Mouse (Mus musculus) heart, embryonic 13.5 days (tissue): ENCODE data around the gene Sapcd1. TPM values are rescaled to one million over a fixed set of nuclear protein-coding genes. Genes with fewer than 3 reads are reported as not detected.

Experiments
- ATAC-seq: fragments of 200-750 bp; cut with Nextera tagmentation; 2 replicates; pipeline ENCODE4 v1.8.0; 2017; ENCODE audit warnings: moderate TSS enrichment; ENCODE audit not compliant: insufficient number of reproducible peaks, low FRiP score, low TSS enrichment; ENCODE audit errors: extremely low read depth
- H3K27ac ChIP-seq: fragments of 300-500 bp; sonication (generic); replicated peaks from 2 replicates; pipeline ENCODE4 v1.5.1; 2015; ENCODE audit warnings: moderate library complexity, mild to moderate bottlenecking, inconsistent platforms
- H3K27me3 ChIP-seq: fragments of 300-500 bp; sonication (generic); replicated peaks from 2 replicates; pipeline ENCODE4 v1.6.1; 2015; ENCODE audit warnings: mild to moderate bottlenecking, inconsistent platforms
- H3K36me3 ChIP-seq: fragments of 300-500 bp; sonication (generic); 2 replicates; pipeline ENCODE4 v1.6.1; 2015; ENCODE audit warnings: mild to moderate bottlenecking, inconsistent platforms
- H3K4me1 ChIP-seq: fragments of 300-500 bp; sonication (generic); 2 replicates; pipeline ENCODE4 v1.6.1; 2015; ENCODE audit warnings: inconsistent platforms
- H3K4me2 ChIP-seq: fragments of 300-500 bp; sonication (generic); 2 replicates; pipeline ENCODE4 v1.6.1; 2015; ENCODE audit warnings: inconsistent platforms, mild to moderate bottlenecking, moderate library complexity
- H3K4me3 ChIP-seq: fragments of 300-500 bp; sonication (generic); 2 replicates; pipeline ENCODE4 v1.5.1; 2015; ENCODE audit warnings: moderate library complexity, mild to moderate bottlenecking, inconsistent platforms
- H3K9ac ChIP-seq: fragments of 300-500 bp; sonication (generic); 2 replicates; pipeline ENCODE4 v1.6.1; 2015; ENCODE audit warnings: inconsistent platforms, mild to moderate bottlenecking, moderate library complexity
- H3K9me3 ChIP-seq: fragments of 300-500 bp; sonication (generic); 2 replicates; pipeline ENCODE4 v1.6.1; 2016; ENCODE audit warnings: inconsistent platforms
- WGBS: fragments of 180-500 bp; shearing (Covaris S2); methylation state at CpG from one replicate; pipeline ENCODE4 v1.1.7; 2015; ENCODE audit warnings: mixed read lengths; 5-methylcytosine and 5-hydroxymethylcytosine counted together
- polyA plus RNA-seq: library from polyadenylated mRNA; unstranded; fragments of >200 nt; fragmentation: Nextera tagmentation; extraction: Ambion mirVana; gene quantifications from 2 replicates; pipeline ENCODE4 v1.2.1, GENCODE M21; 2015

Gene Sapcd1
- polyA plus RNA-seq, 1 experiment from 2014 or later: 3.2 TPM

DNA sequence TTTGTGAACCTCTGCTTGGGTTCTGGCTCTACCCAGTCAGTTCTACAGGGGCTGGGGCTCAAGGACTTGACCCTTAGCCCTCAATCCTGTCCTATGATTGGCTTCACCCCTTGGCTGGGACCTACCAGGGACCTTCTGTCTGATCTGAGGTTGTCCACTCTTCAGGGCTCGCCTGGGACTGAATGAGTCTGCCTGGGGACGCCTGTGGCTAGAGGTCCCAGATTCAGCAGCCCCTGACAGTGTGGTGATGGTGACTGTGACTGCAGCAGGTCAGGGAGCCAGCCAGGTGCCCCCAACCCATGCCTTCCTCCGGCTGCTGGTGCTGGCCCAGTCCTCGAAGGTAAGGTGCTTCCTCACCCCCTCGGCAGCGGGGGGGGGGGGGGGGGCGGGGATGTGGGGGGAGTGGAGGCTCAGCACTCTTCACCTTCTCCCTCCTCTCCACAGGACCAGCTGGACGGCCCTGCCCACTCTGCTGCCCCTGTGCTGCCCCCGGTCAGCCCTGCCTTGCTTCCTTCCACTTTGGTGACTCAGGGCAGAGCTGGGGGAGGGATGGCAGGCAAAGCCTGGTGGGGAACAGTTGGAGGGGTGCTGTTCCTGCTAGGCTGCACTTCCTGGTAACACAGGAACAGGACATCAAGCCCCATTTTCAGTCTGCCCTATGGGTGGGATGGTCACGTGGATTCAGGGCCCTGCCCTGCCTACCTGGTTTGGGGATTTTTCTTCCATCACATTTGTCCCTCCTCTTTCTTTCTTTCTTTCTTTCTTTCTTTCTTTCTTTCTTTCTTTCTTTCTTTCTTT is 2.9 kb downstream of the Sapcd1 start:
- Histone ChIP-seq H3K9me3 (no peaks in the 10 kb centered on the region), H3K4me1 (peaks cover 77% of the 10 kb centered on the region), H3K9ac (peak overlapping the region; percentile 58), H3K27ac (no peak overlapping the region), H3K4me2 (no peak overlapping the region), H3K36me3 (no peaks in the 10 kb centered on the region), H3K27me3 (peaks cover 6% of the 10 kb centered on the region; the same call in 1 of the 2 replicates), H3K4me3 (no peak overlapping the region)
- 63% methylated on average over 7 of the region's 10 CpGs for WGBS
- ATAC-seq: no peak

DNA sequence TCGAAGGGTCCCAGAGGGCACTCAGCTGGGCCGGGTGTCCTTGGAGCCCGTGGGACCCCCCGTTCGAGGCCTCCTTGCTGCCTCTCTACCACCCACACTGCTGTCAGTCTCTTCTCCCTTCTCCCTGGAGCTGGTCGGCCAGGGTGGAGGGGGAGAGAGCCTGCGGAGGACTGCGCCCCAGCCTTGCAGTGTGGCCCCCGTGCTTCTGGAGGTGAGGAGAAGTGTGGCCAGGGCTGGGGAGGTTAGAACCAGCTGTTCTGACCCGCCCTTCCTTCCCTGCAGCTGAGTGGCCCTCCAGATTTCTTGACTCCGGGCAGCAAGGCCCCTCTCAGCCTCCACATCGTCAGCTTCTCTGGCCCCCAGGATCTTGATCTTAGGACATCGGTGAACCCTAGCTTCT is 3.6 kb downstream of the Sapcd1 start:
- peaks cover 4% of the 10 kb centered on the region; the same call in 1 of the 2 replicates for H3K27me3 ChIP-seq
- H3K4me3 ChIP-seq: no peak overlapping the region
- peak overlapping the region; percentile 58 for H3K9ac ChIP-seq
- no peaks in the 10 kb centered on the region for H3K9me3 ChIP-seq
- no peaks in the 10 kb centered on the region for H3K36me3 ChIP-seq
- no peak overlapping the region for H3K4me2 ChIP-seq
- no peak overlapping the region for H3K27ac ChIP-seq
- H3K4me1 ChIP-seq: peaks cover 75% of the 10 kb centered on the region
- no peak for ATAC-seq
- 69% methylated on average over 13 of the region's 13 CpGs for WGBS

DNA sequence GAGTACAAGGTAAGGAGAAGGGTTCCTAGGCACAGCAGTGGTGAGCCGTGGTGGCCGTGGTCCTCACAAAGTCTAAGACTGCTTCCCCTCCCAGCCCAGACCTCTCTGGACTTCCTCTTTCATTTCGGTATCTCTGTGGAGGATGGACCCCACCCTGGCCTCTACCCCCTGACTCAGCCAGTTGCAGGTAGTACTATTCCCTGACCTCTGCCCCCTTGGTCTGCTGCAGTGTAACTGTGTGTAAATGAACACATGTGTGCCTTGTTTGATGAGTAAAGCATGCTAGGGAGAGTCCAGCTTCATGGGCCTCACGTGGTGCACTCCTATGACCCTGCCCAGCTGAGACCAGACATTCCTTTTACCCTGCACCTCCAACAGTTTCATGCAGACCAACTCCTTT is 4.1 kb downstream of the Sapcd1 start:
- no peaks in the 10 kb centered on the region for H3K36me3 ChIP-seq
- 65% methylated on average over 4 of the region's 4 CpGs for WGBS
- H3K9ac ChIP-seq: peak overlapping the region; percentile 58
- H3K4me3 ChIP-seq: no peak overlapping the region
- peaks cover 4% of the 10 kb centered on the region; the same call in 1 of the 2 replicates for H3K27me3 ChIP-seq
- no peak overlapping the region for H3K27ac ChIP-seq
- H3K4me1 ChIP-seq: peaks cover 72% of the 10 kb centered on the region
- H3K4me2 ChIP-seq: no peak overlapping the region
- H3K9me3 ChIP-seq: no peaks in the 10 kb centered on the region
- ATAC-seq: no peak

DNA sequence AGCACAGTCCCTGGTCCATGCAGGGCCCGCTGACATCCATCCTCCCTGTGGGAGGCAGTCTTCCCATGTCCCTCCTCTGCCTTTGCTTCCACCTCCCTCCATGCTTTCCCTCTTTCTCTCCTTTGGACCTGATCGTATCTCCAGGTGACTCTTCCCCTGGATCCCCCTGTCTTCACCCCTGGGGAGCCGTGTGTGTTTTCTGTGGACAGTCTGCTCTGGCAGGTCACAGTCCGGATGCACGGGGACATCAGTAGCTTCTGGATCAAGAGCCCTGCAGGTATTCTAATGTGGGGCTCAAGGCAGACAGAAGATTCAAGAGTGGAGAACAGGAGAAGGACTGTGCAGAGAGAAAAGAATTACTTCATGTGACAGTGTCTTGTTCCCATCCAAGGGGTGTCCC is 4.6 kb downstream of the Sapcd1 start:
- H3K27me3 ChIP-seq: peaks cover 4% of the 10 kb centered on the region; the same call in 1 of the 2 replicates
- ATAC-seq: no peak
- H3K9ac ChIP-seq: no peak overlapping the region
- H3K27ac ChIP-seq: peak overlapping the region; percentile 83; the same call in 1 of the 2 replicates
- H3K4me3 ChIP-seq: no peak overlapping the region
- no peaks in the 10 kb centered on the region for H3K36me3 ChIP-seq
- no peaks in the 10 kb centered on the region for H3K9me3 ChIP-seq
- peaks cover 69% of the 10 kb centered on the region for H3K4me1 ChIP-seq
- WGBS: 86% methylated on average over 5 of the region's 5 CpGs
- H3K4me2 ChIP-seq: no peak overlapping the region

DNA sequence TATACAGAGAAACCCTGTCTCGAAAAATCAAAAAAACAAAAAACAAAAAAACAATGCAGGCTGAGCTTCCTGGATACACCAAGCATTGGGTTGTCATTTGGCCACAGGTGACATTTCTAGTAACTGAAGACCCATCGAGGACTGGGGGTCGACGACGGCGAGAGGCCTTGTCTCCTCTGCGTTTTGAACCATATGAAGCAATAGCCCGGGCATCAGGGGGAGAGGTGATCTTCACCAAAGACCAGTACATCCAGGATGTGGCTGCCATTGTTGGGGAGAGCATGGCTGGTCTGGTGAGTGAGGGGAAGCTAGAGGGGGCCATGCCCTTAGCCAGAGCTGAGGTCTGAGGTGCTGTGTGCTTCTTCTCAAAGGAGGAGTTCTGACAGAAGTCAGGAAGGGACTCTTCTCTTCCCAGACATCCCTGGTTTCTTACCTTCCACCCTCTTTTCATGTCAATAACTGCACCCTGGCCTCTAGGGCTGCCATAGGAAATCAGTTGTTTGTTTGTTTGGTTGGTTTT is 5.2 kb downstream of the Sapcd1 start:
- Histone ChIP-seq H3K4me2 (no peak overlapping the region), H3K4me3 (no peak overlapping the region), H3K9me3 (no peaks in the 10 kb centered on the region), H3K27me3 (peaks cover 4% of the 10 kb centered on the region; the same call in 1 of the 2 replicates), H3K36me3 (no peaks in the 10 kb centered on the region), H3K27ac (peak overlapping the region; percentile 83), H3K9ac (0 out of 2 replicates have a peak overlapping the region, but pooled peaks have one; percentile 5), H3K4me1 (peaks cover 66% of the 10 kb centered on the region)
- no peak for ATAC-seq
- WGBS: 87% methylated on average over 8 of the region's 8 CpGs

DNA sequence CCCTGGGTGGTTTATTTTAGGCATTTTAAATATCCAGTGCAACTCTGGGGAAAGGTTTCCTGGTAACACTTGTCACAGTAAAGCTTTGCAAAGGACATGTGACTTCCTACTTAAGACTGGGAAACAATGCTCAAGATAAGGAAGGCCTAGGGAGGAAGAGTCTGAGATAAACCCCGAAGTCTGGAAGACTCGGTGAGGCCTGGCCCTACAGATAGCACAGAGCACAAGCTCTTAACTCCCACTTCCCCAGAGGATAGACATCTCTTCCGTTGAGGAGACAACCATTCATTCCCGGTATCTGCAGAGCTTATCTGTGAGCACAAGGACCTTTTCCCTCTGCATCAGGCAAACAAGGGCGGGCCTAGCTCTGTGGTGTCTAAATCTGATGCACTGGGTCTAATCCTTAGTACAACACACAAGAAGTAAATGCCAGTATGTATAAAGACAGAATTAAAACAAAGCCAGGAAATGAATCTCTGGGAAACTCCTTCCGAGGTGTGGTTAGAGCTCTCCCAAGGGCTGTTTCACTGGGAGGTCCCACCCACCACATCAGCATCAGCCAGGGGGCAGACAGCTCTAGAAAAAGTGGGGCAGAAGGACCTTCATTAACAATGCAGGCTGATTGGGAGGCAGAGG is 5.9 kb downstream of the Sapcd1 start:
- Histone ChIP-seq H3K36me3 (no peaks in the 10 kb centered on the region), H3K4me2 (peak overlapping the region; percentile 46), H3K9ac (peak overlapping the region; percentile 37; the same call in 1 of the 2 replicates), H3K4me1 (peaks cover 60% of the 10 kb centered on the region), H3K9me3 (no peaks in the 10 kb centered on the region), H3K27ac (peak overlapping the region; percentile 83), H3K4me3 (peak overlapping the region; percentile 16; the same call in 1 of the 2 replicates), H3K27me3 (peaks cover 4% of the 10 kb centered on the region; the same call in 1 of the 2 replicates)
- ATAC-seq: peak; percentile 23; the same call in 1 of the 2 replicates
- WGBS: 11% methylated on average over 6 of the region's 6 CpGs

DNA sequence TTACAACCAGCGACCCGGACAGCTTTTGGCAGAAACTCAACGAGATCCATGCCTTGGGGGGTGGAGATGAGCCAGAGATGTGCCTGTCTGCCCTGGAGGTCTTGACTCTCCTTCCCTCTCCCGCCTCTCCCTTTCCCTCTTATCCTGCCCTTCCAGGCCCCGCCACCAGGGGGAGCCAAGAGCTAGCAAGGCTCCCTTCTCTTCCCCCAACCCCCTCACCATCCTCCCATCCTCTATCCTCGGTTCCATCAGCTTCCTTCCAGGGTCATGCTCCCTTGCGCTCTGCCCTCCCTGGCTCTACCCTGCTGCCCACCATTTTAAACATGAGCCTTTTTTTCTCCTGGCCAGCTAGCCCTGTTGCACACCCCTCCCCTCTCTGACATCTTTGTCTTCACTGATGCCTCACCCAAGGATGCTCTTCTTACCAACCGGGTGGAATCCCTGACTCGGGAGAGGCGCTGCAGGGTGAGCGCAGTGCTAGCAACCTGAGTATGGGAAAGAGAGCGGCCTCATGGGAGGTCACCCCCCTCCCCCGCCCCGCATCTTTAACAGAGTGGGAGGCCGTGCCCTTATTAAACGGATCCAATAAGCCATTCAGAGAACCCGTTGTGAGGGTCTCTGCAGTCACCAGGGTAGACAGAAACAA is 6.5 kb downstream of the Sapcd1 start:
- ATAC-seq: no peak
- H3K9me3 ChIP-seq: no peaks in the 10 kb centered on the region
- H3K9ac ChIP-seq: peak overlapping the region; percentile 52; the same call in 1 of the 2 replicates
- peak overlapping the region; percentile 83 for H3K27ac ChIP-seq
- WGBS: 7% methylated on average over 17 of the region's 17 CpGs
- H3K4me2 ChIP-seq: peak overlapping the region; percentile 46
- peaks cover 1% of the 10 kb centered on the region for H3K36me3 ChIP-seq
- H3K4me1 ChIP-seq: peaks cover 60% of the 10 kb centered on the region
- peaks cover 4% of the 10 kb centered on the region; the same call in 1 of the 2 replicates for H3K27me3 ChIP-seq
- H3K4me3 ChIP-seq: peak overlapping the region; percentile 16

DNA sequence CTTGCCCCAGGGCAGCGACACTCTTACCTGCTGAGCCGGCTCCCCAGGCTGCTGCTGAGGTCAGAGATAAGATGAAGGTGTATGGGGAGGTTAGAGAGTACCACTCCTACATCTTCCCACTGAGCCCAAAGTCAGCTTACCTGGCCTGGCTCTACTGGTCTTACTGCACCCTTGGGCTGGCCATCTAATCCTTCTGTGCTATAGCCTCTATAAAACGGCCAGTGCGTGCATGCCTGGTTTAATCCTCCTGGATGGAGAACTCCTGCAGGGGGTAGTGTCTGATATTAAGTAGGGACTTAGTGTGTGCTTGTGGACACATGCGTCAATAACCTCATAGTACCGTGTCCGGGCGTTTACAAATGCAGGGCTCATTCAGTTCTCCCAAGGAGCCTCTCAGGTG is 7.3 kb downstream of the Sapcd1 start:
- H3K36me3 ChIP-seq: peaks cover 9% of the 10 kb centered on the region
- H3K4me2 ChIP-seq: no peak overlapping the region
- H3K4me1 ChIP-seq: peaks cover 62% of the 10 kb centered on the region
- WGBS: 80% methylated on average over 8 of the region's 8 CpGs
- no peak overlapping the region for H3K4me3 ChIP-seq
- H3K9me3 ChIP-seq: no peaks in the 10 kb centered on the region
- no peak overlapping the region for H3K9ac ChIP-seq
- ATAC-seq: no peak
- H3K27ac ChIP-seq: no peak overlapping the region
- H3K27me3 ChIP-seq: peaks cover 4% of the 10 kb centered on the region; the same call in 1 of the 2 replicates

DNA sequence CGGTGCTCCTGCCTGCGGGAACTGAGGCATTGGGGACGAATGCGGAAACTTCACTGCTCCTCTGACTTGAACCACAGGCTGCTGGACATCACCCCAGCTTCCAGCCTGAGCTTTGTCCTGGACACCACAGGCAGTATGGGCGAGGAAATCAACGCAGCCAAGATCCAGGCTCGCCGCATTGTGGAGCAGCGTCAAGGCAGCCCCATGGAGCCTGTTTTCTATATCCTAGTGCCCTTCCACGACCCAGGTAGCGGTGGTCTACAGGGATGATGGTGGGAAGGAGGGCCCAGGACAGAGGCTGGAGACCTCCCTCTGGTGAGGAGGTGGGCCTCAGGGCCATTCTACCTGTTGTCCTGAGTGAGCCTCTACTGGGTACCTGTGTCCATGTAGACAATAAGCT is 7.9 kb downstream of the Sapcd1 start:
- H3K27me3 ChIP-seq: peaks cover 4% of the 10 kb centered on the region; the same call in 1 of the 2 replicates
- WGBS: 77% methylated on average over 11 of the region's 11 CpGs
- H3K9me3 ChIP-seq: no peaks in the 10 kb centered on the region
- no peak overlapping the region for H3K9ac ChIP-seq
- no peak overlapping the region for H3K4me2 ChIP-seq
- H3K36me3 ChIP-seq: peaks cover 15% of the 10 kb centered on the region
- H3K4me1 ChIP-seq: peaks cover 56% of the 10 kb centered on the region
- ATAC-seq: no peak
- H3K27ac ChIP-seq: no peak overlapping the region
- no peak overlapping the region for H3K4me3 ChIP-seq

DNA sequence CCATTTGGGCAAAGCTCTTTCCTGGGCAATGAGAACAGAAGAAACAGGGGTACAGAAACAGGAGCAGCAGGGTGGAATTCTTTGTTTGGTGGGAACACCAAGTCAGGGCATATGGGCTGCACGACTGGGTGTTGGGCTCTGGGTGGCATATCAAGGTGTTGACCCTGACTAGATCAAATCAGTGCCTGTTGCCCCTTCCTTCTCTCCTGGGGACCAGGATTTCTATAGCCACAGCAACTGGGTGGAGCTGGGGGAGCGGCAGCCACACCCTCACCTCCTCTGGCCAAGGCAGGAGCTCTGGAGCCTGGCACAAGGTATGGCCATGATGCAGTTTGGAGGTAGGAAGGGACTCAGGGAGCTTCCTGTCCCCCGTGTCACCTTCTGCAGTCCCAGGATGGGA is 9.6 kb downstream of the Sapcd1 start:
- 67% methylated on average over 3 of the region's 3 CpGs for WGBS
- Histone ChIP-seq H3K36me3 (peaks cover 33% of the 10 kb centered on the region), H3K4me1 (peaks cover 39% of the 10 kb centered on the region), H3K27me3 (peaks cover 4% of the 10 kb centered on the region; the same call in 1 of the 2 replicates), H3K9me3 (no peaks in the 10 kb centered on the region), H3K27ac (no peak overlapping the region), H3K4me3 (no peak overlapping the region), H3K4me2 (no peak overlapping the region), H3K9ac (no peak overlapping the region)
- ATAC-seq: no peak

DNA sequence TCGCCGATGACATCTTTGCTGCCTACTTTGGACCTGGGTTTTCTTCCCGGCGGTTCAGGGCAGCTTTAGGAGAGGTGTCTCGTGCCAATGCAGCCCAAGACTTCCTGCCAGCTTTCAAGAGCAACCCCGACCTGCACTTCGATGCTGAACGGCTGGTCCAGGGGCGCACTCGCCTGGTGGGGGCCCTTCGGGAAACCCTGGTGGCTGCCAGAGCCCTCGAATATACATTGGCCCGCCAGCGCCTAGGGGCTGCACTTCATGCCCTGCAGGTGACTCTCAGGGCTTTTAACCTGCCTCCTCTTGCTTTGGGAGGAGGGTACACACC is 10.1 kb downstream of the Sapcd1 start:
- peaks cover 38% of the 10 kb centered on the region for H3K36me3 ChIP-seq
- H3K9me3 ChIP-seq: no peaks in the 10 kb centered on the region
- H3K4me2 ChIP-seq: no peak overlapping the region
- H3K9ac ChIP-seq: no peak overlapping the region
- ATAC-seq: no peak
- H3K4me1 ChIP-seq: peaks cover 34% of the 10 kb centered on the region
- H3K27me3 ChIP-seq: peaks cover 4% of the 10 kb centered on the region; the same call in 1 of the 2 replicates
- H3K4me3 ChIP-seq: no peak overlapping the region
- 70% methylated on average over 14 of the region's 14 CpGs for WGBS
- H3K27ac ChIP-seq: no peak overlapping the region
